Mouse (Mus musculus): ENCODE measurements at regions not wholly inside any gene's neighbourhood (a gene's known extent, or its start where the extent isn't known, plus 50 kb on each side); places are given as distances from the start of the nearest gene placed in this dataset.

GRCm38 (mm10) chr1:136788979-136789513 lies 164.3 kb downstream of the Zfp281 start:
- DNase-seq: no peak

- no peak for DNase-seq
These were observed 166.9 kb downstream of the Zfp281 start for GRCm38 (mm10) chr1:136791641-136792040.

All from lung, postnatal 14 days (tissue).